Mouse (Mus musculus) cerebellum, adult 11-12 months (tissue): Measurements from ENCODE around the gene Slc25a10.

Experiments used
- DNase-seq: peaks from one replicate; pipeline ENCODE4 v3.0.0; 2022

The Slc25a10 gene

DNA sequence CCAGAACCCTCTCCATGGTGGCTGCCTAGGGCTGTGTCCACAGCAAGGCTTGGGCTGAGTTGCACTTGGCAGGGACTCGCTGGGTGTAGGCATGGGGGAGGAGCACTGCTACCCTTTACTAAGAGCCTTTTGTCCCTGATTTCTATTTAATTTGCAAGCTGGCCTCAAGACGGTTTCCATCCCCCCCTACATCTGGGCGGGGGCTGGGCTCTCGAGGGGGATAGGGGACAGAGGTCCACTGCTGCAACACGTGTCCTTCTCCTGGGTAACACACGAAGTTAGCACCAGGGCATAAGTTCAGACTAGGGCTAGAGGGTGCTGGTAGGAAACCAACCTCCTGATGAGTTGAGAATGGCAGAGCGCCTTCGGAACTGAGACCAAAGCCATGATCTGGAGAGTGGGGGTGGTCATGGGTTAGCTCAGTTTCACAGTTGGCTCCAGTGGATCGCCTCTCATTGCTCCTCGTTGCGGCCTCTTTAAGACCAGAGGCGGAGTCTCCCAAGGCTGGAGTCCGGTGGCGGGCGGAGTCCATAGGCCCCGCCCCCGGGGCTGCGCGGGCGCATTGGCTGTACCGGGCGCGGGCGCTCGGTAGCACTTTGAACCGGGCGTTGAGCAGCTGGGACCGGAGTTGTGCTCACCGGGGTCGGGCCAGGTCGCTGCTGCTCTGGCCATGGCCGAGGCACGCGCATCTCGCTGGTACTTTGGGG lies at the start of gene Slc25a10:
Gene Slc25a10 (plus strand): TSS at position 524 of the 707 bp plus-strand sequence.
- peak; percentile 86 for DNase-seq

DNA sequence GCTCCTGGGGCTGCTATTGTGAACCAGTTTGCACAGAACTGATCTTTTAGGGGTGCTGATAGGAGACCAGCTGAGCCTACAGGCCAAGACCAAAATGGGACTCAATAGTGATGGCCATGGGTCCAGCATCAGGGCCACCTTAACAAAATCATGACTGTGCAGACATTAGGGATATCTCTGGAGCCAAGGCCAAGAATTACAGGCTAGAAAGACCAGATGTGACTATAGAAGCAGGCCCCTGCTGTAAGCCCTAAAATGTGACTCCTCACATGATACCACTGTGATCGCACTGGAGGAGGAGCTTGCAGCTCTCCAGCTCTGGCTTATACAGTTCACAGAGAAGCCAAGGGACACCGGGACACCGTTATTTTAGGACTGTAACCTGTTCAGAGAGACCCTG lies 49.3 kb upstream of the Slc25a10 start, which contains the start of gene Tspan10:
Gene Tspan10 (plus strand): TSS at position 301 of the 400 bp plus-strand sequence.
- no peak for DNase-seq

DNA sequence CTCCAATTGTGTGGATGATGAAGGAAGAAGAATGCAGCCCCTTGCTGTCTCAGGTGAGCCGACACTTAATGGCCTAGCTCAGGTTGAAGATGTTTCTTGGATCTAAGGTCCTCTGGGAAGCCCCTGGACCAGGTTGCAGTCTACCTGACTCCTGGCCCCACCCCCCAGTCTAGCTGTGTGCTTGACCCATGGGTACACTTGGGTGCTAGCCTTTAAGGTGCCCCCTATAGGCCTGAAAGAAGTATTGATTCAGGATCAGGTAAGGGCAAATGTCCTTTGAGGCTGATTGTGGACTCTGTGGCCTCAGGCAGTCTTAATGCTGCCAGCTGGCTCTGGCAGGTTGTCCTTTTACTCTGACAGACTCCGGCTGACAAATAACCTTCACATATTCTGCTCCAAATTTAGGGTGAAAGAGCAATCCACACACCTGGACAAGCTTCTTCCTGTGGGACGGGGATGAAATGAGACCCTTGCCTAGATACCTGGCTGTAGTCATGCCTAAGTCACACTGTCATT lies 48.8 kb upstream of the Slc25a10 start:
- no peak for DNase-seq

DNA sequence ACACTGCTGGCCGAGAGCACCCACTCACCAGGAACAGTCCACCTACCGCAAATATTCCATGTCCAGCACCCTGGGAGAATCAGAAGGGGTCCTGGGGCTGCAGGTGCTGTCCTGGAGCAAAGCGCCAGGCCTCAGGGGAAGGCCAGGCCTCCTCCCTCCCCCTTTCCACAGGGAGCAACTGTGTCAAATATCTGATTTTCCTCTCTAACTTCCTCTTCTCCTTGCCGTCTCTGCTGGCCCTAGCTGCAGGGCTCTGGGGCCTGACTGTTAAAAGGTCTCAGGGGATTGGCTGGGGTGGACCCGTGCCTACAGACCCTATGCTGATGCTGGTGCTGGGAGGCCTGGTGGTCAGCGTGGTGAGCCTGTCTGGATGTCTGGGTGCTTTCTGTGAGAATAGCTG lies 47.5 kb upstream of the Slc25a10 start:
- no peak for DNase-seq

DNA sequence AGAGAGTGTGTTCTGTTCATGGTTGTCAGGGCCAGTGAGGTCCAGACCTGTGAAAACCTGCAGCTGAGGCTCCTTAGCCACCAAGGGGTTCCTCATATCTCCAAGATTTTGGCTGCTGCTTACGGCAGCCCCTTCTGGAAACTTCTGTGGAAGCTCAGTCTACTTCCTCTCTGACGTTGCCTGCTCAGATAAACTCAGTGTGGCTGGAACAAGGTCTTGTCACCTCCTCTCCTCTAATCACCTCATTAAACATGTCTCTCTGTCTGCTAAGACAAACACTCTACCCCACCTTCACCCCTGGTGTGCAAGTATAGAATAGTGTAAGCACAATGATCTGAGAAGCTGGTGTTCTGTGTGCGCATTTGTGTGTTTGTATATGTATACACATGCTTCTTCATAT lies 46.2 kb upstream of the Slc25a10 start:
- DNase-seq: no peak

DNA sequence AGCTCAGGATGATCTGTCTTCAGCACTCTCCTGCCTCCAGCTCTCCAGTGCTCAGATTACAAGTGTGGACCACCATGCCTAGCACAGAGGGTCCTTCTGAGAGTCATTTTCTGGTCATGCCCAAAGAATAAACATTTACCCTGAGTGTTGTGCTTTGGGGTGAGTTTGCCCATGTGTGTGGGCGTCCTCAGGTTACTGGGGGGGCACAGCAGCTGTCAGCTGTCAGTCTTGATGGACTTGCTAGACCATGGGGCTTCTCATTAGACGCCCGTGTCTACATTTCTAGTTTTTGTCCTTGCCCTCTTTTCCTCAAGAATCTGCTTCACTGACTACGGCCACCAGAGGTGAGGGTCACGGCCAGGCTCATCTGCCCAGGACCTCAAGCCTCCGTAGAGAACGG lies 44.5 kb upstream of the Slc25a10 start:
- DNase-seq: no peak

DNA sequence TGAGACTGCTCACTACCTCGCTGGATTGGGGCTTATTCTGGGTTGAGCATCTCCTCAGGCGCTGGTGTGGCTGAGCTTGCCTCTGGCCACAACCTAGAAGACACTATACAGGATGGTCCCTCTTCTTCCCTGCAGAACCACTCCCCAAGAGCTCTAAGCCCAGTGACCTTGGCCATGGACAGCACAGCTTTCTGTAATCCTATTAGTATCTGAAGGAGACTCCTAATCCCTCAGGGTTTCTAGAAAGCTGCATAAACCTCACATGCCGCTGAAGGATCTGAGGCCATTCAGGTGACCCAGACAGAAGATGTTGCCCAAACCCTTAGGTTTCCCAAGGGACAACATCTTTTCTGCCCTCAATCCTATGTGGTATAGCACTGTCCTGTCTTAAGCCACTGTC lies 39.4 kb upstream of the Slc25a10 start:
- no peak for DNase-seq

DNA sequence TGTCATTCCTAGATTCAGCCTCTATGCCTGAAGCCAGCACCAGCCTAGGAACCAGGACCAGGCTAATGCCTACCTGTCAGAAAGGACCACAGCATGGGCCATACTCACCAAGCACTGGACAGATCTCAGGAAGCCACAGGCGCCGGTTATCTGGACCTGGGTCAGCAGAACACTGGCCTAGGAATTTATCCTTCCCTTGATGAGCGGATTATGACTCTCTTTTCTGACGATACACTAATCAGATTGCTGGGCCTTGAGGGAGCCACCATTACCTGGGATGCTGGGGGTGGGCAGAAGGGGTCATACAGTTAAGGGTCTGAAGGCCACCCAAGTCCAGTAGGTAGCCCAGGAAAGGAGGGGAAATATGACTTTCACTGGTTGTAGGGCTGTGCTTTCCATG lies 38.3 kb upstream of the Slc25a10 start, which contains the start of gene Pde6g:
Gene Pde6g (minus strand): TSS at position 195 of the 400 bp plus-strand sequence.
- no peak for DNase-seq

DNA sequence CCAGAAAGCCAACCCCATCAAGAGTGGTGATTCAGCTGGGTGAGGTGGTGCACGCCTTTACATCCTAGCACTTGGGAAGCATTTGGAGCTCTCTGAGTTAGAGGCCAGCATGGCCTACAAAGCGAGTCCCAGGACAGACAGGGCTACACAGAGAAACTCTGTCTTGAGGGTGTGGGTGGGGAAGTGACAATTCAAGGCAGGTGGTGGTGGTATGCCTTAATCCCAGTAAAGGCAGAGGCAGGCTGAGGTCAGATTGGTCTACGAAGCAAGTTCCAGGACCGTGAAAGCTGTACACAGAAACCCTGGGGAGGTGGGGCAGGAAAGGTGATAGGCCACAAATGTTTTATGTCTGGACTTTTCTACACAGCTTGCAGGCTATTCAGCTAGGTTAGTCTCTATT lies 36.7 kb upstream of the Slc25a10 start:
- DNase-seq: no peak

DNA sequence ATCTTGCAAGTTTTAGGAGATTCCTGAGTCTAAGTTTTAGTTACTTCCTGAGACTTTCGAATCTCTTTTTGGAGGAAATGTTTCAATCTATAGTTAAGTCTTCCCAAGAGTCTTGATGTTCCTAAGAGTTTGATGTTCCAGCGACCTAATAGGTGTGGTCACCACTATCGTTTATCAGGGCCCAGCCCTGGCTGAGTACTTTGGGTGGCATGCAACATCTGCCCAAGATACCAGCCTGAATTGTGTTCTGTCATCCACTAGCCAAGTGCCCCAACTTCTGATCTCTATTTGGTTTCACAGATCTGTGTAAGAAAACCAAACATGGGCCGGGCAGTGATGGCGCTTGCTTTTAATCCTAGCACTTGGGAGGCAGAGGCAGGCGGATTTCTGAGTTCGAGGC lies 36.2 kb upstream of the Slc25a10 start:
- DNase-seq: no peak

DNA sequence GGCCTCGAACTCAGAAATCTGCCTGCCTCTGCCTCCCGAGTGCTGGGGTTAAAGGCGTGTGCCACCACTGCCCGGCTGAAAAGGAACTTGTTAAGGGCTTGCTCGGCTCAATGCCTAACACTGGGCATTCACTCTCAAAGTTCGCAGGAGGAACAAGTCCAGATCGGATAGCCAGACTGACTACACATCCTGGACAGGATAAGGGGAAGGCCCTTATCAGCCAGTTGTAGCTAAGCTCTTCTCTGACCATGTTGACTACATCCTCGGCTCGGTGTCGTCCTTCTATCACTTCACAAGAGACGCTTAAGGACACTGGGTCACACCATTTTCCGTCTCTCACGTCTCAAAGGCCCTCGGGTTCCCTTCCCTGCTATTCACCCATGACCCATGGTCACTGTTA lies 34.3 kb upstream of the Slc25a10 start:
- DNase-seq: no peak

DNA sequence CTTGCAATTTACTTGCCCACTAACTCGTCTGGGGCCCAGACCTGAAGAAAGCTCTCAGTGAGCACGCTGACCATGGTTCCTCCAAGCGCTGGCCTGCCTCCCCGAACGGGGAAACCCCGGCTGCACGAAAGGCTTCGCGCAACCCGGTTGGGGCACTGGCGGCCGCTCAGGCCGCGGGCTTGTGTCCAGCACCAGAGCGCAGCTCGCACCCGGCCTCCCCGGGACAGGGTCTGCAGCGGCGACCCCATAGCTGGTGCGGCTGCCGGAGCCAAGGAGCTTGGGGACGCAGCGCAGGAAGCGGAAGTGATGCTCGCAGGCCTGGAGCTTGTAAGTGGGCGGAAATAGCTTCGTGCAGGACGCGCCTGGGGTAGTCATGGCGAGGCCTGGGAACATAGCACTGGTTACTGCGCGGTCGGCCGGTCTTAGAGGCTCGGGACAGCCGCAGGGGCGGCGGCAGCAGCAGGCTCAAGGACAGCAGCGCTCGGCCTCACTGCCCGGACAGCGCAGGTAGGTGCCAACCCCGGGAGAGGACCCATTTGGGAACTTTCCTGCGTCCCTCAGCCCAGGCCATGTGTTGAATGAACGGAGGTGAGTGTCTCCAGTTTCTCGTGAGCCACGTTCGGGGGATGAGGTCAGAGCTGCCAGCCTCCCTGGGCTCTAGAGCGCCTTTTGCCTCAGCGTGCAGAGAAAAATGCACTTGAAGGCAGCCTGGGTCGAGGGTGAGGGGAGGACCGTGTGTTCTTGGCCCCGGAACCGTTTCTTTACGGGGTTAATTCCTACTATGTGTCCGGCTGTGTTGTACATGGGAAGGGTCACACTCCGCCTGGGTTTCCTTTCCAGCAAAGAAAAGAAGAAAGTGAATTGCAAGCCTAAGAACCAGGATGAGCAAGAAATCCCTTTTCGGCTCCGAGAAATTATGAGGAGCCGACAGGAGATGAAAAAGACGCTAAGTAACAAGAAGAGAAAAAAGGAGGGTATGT lies 33.6 kb upstream of the Slc25a10 start, which contains the start of the genes Oxld1 and Ccdc137:
Gene Oxld1 (minus strand): TSS at position 297 of the 980 bp plus-strand sequence.
Gene Ccdc137 (plus strand): TSS at position 344 of the 980 bp plus-strand sequence.
- DNase-seq: peak; percentile 65

DNA sequence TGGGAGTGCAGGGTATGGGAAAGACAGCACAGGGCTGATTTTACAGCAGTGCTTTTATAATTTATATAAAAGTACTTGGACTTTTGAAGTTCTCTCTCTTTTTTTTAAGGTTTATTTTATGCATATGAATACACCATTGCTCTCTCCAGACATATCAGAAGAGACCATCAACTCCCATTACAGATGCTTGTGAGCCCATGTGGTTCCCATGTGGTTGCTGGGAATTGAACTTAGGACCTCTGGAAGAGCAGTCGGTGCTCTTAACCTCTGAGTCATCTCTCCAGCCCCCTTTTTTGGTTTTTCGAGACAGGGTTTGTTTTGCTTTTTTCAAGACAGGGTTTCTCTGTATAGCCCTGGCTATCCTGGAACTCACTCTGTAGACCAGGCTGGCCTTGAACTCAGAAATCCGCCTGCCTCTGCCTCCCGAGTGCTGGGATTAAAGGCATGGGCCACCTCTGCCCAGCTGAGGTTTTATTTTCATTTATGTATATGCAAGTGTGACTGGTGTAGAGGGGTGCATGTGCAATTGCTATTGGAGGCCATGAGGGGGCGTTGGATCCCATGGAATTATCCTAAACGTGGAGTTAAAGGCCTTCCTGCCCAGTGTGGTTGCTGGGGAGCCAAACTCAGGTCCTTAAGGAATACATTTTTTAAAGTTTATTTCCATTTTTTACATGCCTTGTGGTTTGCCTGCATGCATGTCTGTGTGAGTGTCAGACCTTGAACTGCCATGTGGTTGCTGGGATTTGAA lies 32.6 kb upstream of the Slc25a10 start:
- DNase-seq: no peak

DNA sequence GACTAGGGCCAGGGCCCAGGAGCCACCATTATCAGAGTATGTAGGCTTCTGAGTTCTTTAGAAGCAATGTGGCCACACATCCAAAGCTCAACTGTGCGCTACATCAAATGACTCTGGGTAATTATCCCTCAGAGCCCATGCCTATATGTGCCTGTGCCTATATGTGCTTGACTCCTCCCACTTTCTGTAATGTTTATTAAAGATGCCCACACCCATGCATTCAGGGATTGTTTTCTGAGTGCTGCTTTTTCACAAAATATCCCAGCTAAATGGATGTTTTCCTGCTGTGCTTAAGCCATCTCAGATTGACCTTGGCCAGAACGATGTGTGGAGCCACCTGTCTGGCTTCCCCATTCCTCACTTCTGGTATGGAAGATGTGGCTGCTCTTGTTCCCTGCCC lies 28.1 kb upstream of the Slc25a10 start:
- DNase-seq: no peak

DNA sequence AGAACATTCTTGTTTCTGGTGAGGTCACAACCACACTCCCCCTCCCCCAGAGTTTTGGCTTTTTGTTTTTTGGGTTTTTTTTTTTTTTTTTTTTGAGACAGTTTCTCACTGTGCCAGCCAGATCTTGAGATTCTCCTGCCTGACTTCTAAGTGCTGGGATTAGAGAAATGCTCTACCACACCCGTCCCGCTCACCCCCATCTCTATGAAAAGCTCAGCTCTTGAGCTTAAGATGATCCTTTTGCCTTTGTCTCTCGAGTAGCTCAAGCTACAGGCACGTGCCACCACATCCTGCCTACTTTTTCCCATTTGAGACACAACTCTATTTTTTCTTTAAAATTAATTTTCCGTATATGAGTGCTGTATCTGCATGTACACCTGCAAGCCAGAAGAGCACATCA lies 27.3 kb upstream of the Slc25a10 start:
- no peak for DNase-seq

DNA sequence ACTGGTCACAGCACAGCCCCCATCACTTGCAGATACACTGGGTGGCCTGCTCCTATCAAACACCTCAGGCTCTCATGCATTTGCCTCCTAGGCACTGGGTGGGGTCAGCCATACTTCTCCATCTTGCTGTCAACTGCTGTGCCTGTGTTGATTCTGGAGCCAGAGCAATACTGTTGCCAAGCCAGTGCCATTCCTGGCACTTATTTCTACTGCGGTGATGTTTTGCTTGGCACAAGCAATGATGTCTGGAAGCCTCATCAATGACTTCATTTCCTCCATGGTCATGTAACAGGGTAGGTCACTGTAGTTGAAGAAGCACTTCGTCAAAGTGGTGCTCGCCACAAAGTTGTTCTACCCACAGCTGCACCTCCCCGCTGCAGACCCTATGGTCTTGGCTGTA lies 26.1 kb upstream of the Slc25a10 start:
- DNase-seq: no peak

DNA sequence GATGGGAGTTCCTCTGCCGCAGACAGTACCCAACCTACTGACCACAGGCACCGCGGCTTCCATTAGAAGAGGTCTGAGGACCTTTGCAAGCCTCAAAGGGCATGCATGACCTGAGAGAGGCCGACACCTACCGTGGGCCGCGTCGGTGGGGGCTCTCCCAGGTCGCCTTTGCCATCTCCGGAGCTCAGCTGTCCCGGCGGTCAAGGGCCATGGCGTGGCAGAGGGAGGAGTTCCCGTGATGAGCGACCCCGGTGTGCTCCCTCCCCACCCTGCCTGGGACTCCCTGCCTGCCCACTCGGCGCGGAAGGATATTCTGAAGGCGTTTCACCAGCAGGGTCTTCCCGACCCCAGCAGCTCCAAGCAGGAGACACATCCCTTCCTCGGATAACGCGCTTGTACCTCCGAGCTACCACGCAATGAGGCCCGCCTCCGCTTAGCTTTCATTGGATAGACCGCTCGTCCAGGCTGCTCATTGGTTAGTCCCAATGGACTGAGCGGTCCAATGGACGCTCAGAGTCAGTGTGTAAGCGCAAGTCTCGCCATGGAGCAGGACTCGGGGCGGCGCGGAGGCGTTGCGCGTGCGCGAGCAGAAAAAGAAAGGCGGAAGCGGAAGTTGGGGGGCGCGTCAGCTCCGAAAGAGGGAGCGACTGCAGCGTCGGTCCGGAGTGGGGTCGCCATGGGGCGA lies 24.4 kb upstream of the Slc25a10 start, which contains the start of gene Arl16:
Gene Arl16 (minus strand): TSS at position 557 of the 685 bp plus-strand sequence.
- peak; percentile 94 for DNase-seq

DNA sequence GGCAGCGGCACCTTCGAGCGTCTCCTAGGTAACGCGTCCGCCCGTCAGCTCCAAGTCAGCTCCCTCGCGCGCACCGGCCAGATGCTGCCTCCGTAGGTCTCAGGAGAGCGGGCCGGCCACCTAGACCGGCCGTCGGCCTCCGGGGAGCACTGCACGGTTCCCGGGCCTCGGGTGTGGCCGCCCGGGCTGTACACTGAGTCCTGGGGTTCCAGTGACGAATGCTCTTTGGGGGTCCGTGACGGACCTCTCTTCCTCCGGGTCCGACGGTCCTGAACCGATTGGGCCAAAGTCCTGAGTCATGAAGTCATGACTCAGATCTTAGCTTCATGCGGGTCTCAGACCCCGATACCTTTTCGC lies 23.9 kb upstream of the Slc25a10 start:
- DNase-seq: no peak

DNA sequence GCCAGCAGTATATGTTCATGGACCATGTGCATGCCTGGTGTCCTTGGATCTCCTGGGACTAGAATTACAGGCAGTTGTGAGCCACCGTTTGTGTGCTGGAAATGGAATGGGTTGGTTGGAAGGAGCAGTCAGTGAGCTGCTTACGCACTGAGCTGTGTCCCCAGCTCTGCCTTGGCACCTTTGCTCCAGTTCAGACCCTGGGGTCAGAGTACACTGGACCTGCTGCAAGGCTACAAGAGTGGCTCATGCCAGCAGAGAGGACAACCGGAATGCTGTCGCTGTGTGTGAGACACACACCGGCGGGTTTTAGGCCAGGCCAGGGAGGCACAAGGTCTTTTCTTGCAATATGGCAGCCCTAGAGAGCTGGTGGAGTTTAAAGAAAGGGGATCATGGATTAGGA lies 19.6 kb upstream of the Slc25a10 start:
- DNase-seq: no peak

DNA sequence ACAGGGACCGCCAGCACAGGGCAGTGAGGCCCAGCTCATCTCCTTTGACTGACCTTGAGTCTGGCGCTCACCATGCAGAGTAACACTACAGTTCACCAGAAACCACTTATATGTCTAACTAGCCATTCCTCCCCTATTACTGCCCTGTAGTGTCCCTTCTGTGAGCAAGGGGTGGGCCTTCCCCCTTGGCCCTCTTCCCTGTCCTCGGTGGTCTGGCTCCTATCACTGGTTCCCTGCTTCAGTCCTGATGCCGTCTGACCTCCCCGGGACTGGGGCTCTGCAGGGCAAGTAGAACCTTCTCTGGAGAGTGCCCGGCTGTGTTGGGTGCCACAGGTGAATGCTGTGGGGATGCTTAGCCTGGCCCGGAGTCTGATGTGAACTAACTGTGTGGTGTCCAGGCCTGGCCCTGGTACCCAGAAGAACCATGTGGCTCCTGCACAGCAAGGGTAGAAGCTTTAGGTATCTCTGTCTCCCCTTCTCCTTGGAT lies 8.1 kb upstream of the Slc25a10 start:
- DNase-seq: peak; percentile 47

DNA sequence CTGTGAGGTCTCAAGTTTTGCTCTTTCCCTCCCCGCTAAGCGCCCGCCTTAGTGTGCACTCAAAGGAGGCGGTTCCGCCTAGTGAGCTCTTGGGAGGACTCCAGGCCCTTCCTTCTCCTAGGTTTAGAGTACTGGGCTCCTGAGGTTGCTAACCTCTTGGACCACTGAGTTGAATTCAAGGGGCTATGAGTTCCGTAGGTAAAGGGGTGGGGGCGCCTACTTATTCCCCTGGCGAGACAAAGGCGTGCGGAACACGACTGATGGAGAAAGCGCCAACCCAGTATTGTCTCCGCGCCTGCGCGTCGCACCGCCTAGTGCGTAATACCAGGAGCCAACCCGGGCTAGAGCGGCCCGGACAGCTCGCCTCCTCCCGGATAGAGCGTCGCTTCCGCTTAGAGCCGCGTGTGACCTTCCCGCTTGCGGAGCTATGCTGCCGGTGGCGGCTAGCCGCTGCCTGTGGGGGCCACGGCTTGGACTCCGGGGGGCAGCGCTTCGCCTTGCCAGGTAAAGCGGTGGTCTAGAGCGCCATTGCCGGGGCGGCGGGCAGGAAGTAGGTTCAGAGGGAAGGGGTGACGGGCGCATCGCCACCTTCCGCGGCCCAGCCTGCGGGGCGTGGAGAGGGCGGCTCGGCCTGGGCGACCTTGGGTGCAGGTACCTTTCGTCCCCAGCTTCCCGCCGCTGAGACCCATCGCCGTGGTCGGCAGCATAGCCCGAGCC lies 7.2 kb upstream of the Slc25a10 start, which contains the start of gene Mrpl12:
Gene Mrpl12 (plus strand): TSS at position 349 of the 717 bp plus-strand sequence.
- peak; percentile 89 for DNase-seq
